Mouse (Mus musculus): ENCODE results near the gene Ubash3b. TPM values are rescaled to one million over a fixed set of nuclear protein-coding genes. Genes with fewer than 3 reads are reported as not detected.

The Ubash3b gene
- total RNA-seq, 1 experiment = 2.8 TPM

- no peak for TF ChIP-seq CHD2 (IDR thresholded peaks at IDR 0.05; ENCODE audit: low read depth, low read length)
- no peak for TF ChIP-seq MAFK (IDR thresholded peaks at IDR 0.05; ENCODE audit: insufficient read depth, low read depth, low read length)
- TF ChIP-seq HCFC1 (IDR thresholded peaks at IDR 0.05; ENCODE audit: borderline replicate concordance, insufficient read depth, low read length) = no peak
- TF ChIP-seq ZNF384 (IDR thresholded peaks at IDR 0.05; ENCODE audit: low read depth, low read length) = no peak
- no peak for TF ChIP-seq ZC3H11A (IDR thresholded peaks at IDR 0.05; ENCODE audit: borderline replicate concordance, low read depth, low read length)
- no peaks in the 10 kb centered on the region for H3K4me1 ChIP-seq (ENCODE audit: control insufficient read depth in 2 of 2, insufficient read depth in 2 of 2, low read length in 2 of 2, poor library complexity in 1 of 2)
- no peaks in the 10 kb centered on the region for H3K9me3 ChIP-seq (ENCODE audit: control insufficient read depth, insufficient read depth, low read depth, low read length)
- in situ Hi-C loops (cut with MboI; ENCODE audit: low sequenced_read_pairs in 2 of 2, unreplicated experiment in 2 of 2) = no loop called here
- H3K27ac ChIP-seq (ENCODE audit: insufficient read depth, low read depth, low read length, poor library complexity, severe bottlenecking) = no peak overlapping the region
- no peaks in the 10 kb centered on the region for H3K36me3 ChIP-seq (ENCODE audit: control insufficient read depth, insufficient read depth, low read length, poor library complexity, severe bottlenecking)
- H3K4me3 ChIP-seq (ENCODE audit: insufficient read depth in 1 of 2, low read depth in 1 of 2, low read length in 2 of 2, poor library complexity in 1 of 2, severe bottlenecking in 1 of 2) = no peak overlapping the region
- DNase-seq (ENCODE audit: low read depth, low spot score) = no peak
- H3K9ac ChIP-seq (ENCODE audit: insufficient read depth, low read depth, low read length, poor library complexity, severe bottlenecking) = no peak overlapping the region
These were observed 73.6 kb downstream of the Ubash3b start for GRCm38 (mm10) chr9:41087831-41088383.

GRCm38 (mm10) chr9:41084191-41084901 is 77.2 kb downstream of the Ubash3b start:
- H3K9me3 ChIP-seq (ENCODE audit: control insufficient read depth, insufficient read depth, low read depth, low read length) = no peaks in the 10 kb centered on the region
- H3K27ac ChIP-seq (ENCODE audit: insufficient read depth, low read depth, low read length, poor library complexity, severe bottlenecking) = no peak overlapping the region
- TF ChIP-seq ZC3H11A (IDR thresholded peaks at IDR 0.05; ENCODE audit: borderline replicate concordance, low read depth, low read length) = no peak
- TF ChIP-seq HCFC1 (IDR thresholded peaks at IDR 0.05; ENCODE audit: borderline replicate concordance, insufficient read depth, low read length) = no peak
- TF ChIP-seq ZNF384 (IDR thresholded peaks at IDR 0.05; ENCODE audit: low read depth, low read length) = no peak
- no peak for TF ChIP-seq MAFK (IDR thresholded peaks at IDR 0.05; ENCODE audit: insufficient read depth, low read depth, low read length)
- TF ChIP-seq CHD2 (IDR thresholded peaks at IDR 0.05; ENCODE audit: low read depth, low read length) = no peak
- no peaks in the 10 kb centered on the region for H3K36me3 ChIP-seq (ENCODE audit: control insufficient read depth, insufficient read depth, low read length, poor library complexity, severe bottlenecking)
- no peak overlapping the region for H3K9ac ChIP-seq (ENCODE audit: insufficient read depth, low read depth, low read length, poor library complexity, severe bottlenecking)
- no peaks in the 10 kb centered on the region for H3K4me1 ChIP-seq (ENCODE audit: control insufficient read depth in 2 of 2, insufficient read depth in 2 of 2, low read length in 2 of 2, poor library complexity in 1 of 2)
- no peak overlapping the region for H3K4me3 ChIP-seq (ENCODE audit: insufficient read depth in 1 of 2, low read depth in 1 of 2, low read length in 2 of 2, poor library complexity in 1 of 2, severe bottlenecking in 1 of 2)
- DNase-seq (ENCODE audit: low read depth, low spot score) = no peak
- in situ Hi-C loops (cut with MboI; ENCODE audit: low sequenced_read_pairs in 2 of 2, unreplicated experiment in 2 of 2) = no loop called here

GRCm38 (mm10) chr9:41083386-41084055 is 78.0 kb downstream of the Ubash3b start:
- H3K4me3 ChIP-seq (ENCODE audit: insufficient read depth in 1 of 2, low read depth in 1 of 2, low read length in 2 of 2, poor library complexity in 1 of 2, severe bottlenecking in 1 of 2) = no peak overlapping the region
- no peaks in the 10 kb centered on the region for H3K4me1 ChIP-seq (ENCODE audit: control insufficient read depth in 2 of 2, insufficient read depth in 2 of 2, low read length in 2 of 2, poor library complexity in 1 of 2)
- no peak overlapping the region for H3K27ac ChIP-seq (ENCODE audit: insufficient read depth, low read depth, low read length, poor library complexity, severe bottlenecking)
- H3K9me3 ChIP-seq (ENCODE audit: control insufficient read depth, insufficient read depth, low read depth, low read length) = no peaks in the 10 kb centered on the region
- H3K36me3 ChIP-seq (ENCODE audit: control insufficient read depth, insufficient read depth, low read length, poor library complexity, severe bottlenecking) = no peaks in the 10 kb centered on the region
- no peak overlapping the region for H3K9ac ChIP-seq (ENCODE audit: insufficient read depth, low read depth, low read length, poor library complexity, severe bottlenecking)
- TF ChIP-seq CHD2 (IDR thresholded peaks at IDR 0.05; ENCODE audit: low read depth, low read length) (no peak), ZC3H11A (IDR thresholded peaks at IDR 0.05; ENCODE audit: borderline replicate concordance, low read depth, low read length) (no peak), HCFC1 (IDR thresholded peaks at IDR 0.05; ENCODE audit: borderline replicate concordance, insufficient read depth, low read length) (no peak), MAFK (IDR thresholded peaks at IDR 0.05; ENCODE audit: insufficient read depth, low read depth, low read length) (no peak), ZNF384 (IDR thresholded peaks at IDR 0.05; ENCODE audit: low read depth, low read length) (no peak)
- in situ Hi-C loops (cut with MboI; ENCODE audit: low sequenced_read_pairs in 2 of 2, unreplicated experiment in 2 of 2) = no loop called here
- DNase-seq (ENCODE audit: low read depth, low spot score) = no peak

GRCm38 (mm10) chr9:41082891-41083290 is 78.6 kb downstream of the Ubash3b start:
- H3K9me3 ChIP-seq (ENCODE audit: control insufficient read depth, insufficient read depth, low read depth, low read length) = no peaks in the 10 kb centered on the region
- in situ Hi-C loops (cut with MboI; ENCODE audit: low sequenced_read_pairs in 2 of 2, unreplicated experiment in 2 of 2) = no loop called here
- no peak overlapping the region for H3K9ac ChIP-seq (ENCODE audit: insufficient read depth, low read depth, low read length, poor library complexity, severe bottlenecking)
- H3K4me3 ChIP-seq (ENCODE audit: insufficient read depth in 1 of 2, low read depth in 1 of 2, low read length in 2 of 2, poor library complexity in 1 of 2, severe bottlenecking in 1 of 2) = no peak overlapping the region
- H3K36me3 ChIP-seq (ENCODE audit: control insufficient read depth, insufficient read depth, low read length, poor library complexity, severe bottlenecking) = no peaks in the 10 kb centered on the region
- no peaks in the 10 kb centered on the region for H3K4me1 ChIP-seq (ENCODE audit: control insufficient read depth in 2 of 2, insufficient read depth in 2 of 2, low read length in 2 of 2, poor library complexity in 1 of 2)
- TF ChIP-seq ZC3H11A (IDR thresholded peaks at IDR 0.05; ENCODE audit: borderline replicate concordance, low read depth, low read length) (no peak), MAFK (IDR thresholded peaks at IDR 0.05; ENCODE audit: insufficient read depth, low read depth, low read length) (no peak), CHD2 (IDR thresholded peaks at IDR 0.05; ENCODE audit: low read depth, low read length) (no peak), HCFC1 (IDR thresholded peaks at IDR 0.05; ENCODE audit: borderline replicate concordance, insufficient read depth, low read length) (no peak), ZNF384 (IDR thresholded peaks at IDR 0.05; ENCODE audit: low read depth, low read length) (no peak)
- no peak for DNase-seq (ENCODE audit: low read depth, low spot score)
- no peak overlapping the region for H3K27ac ChIP-seq (ENCODE audit: insufficient read depth, low read depth, low read length, poor library complexity, severe bottlenecking)
